Mouse (Mus musculus) neural tube, embryonic 13.5 days (tissue): Measurements from ENCODE around the gene Mrpl12. TPM values are rescaled to one million over a fixed set of nuclear protein-coding genes. Genes with fewer than 3 reads are reported as not detected.

Experiments used
- ATAC-seq: fragments of 200-750 bp; cut with Nextera tagmentation; 2 replicates; pipeline ENCODE4 v1.8.0; 2017; ENCODE audit warnings: low read depth, mild to moderate bottlenecking, moderate TSS enrichment, moderate library complexity
- H3K27ac ChIP-seq: fragments of 300-500 bp; sonication (generic); replicated peaks from 2 replicates; pipeline ENCODE4 v1.5.1; 2015; ENCODE audit warnings: moderate library complexity, mild to moderate bottlenecking, inconsistent platforms
- H3K27me3 ChIP-seq: fragments of 300-500 bp; sonication (generic); 2 replicates; pipeline ENCODE4 v1.6.1; 2015; ENCODE audit warnings: mild to moderate bottlenecking, inconsistent platforms
- H3K36me3 ChIP-seq: fragments of 300-500 bp; sonication (generic); 2 replicates; pipeline ENCODE4 v1.6.1; 2015; ENCODE audit warnings: mild to moderate bottlenecking, inconsistent platforms
- H3K4me1 ChIP-seq: fragments of 300-500 bp; sonication (generic); replicated peaks from 2 replicates; pipeline ENCODE4 v1.6.1; 2015; ENCODE audit warnings: inconsistent platforms
- H3K4me2 ChIP-seq: fragments of 300-500 bp; sonication (generic); 2 replicates; pipeline ENCODE4 v1.6.1; 2015; ENCODE audit warnings: inconsistent platforms, mild to moderate bottlenecking, moderate library complexity
- H3K4me3 ChIP-seq: fragments of 300-500 bp; sonication (generic); 2 replicates; pipeline ENCODE4 v1.5.1; 2015; ENCODE audit warnings: mild to moderate bottlenecking, inconsistent platforms
- H3K9ac ChIP-seq: fragments of 300-500 bp; sonication (generic); 2 replicates; pipeline ENCODE4 v1.6.1; 2015; ENCODE audit warnings: moderate library complexity, mild to moderate bottlenecking, inconsistent platforms
- H3K9me3 ChIP-seq: fragments of 300-500 bp; sonication (generic); 2 replicates; pipeline ENCODE4 v1.6.1; 2016; ENCODE audit warnings: inconsistent platforms
- whole genome bisulfite sequencing: fragments of 180-500 bp; shearing (Covaris S2); methylation state at CpG from one replicate; pipeline ENCODE4 v1.1.7; 2015; 5-methylcytosine and 5-hydroxymethylcytosine counted together
- polyA plus RNA-seq: library from polyadenylated mRNA; unstranded; fragments of >200 nt; fragmentation: Nextera tagmentation; extraction: Ambion mirVana; gene quantifications from 2 replicates; pipeline ENCODE4 v1.2.1, GENCODE M21; 2015

Gene Mrpl12
- 123 and 124 TPM in 2 replicates for polyA plus RNA-seq

DNA sequence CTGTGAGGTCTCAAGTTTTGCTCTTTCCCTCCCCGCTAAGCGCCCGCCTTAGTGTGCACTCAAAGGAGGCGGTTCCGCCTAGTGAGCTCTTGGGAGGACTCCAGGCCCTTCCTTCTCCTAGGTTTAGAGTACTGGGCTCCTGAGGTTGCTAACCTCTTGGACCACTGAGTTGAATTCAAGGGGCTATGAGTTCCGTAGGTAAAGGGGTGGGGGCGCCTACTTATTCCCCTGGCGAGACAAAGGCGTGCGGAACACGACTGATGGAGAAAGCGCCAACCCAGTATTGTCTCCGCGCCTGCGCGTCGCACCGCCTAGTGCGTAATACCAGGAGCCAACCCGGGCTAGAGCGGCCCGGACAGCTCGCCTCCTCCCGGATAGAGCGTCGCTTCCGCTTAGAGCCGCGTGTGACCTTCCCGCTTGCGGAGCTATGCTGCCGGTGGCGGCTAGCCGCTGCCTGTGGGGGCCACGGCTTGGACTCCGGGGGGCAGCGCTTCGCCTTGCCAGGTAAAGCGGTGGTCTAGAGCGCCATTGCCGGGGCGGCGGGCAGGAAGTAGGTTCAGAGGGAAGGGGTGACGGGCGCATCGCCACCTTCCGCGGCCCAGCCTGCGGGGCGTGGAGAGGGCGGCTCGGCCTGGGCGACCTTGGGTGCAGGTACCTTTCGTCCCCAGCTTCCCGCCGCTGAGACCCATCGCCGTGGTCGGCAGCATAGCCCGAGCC, at the start of gene Mrpl12:
Gene Mrpl12 (plus strand): TSS at position 349 of the 717 bp plus-strand sequence.
- under 1% methylated on average over 60 of the region's 60 CpGs for WGBS
- H3K36me3 ChIP-seq, result peaks cover 74% of the 10 kb centered on the region
- H3K27ac ChIP-seq, result peak within 1 kb of the TSS; percentile 91
- H3K4me2 ChIP-seq, result peak within 1 kb of the TSS; percentile 97
- peak; percentile 94 for ATAC-seq
- peak within 1 kb of the TSS; percentile 87 for H3K9ac ChIP-seq
- H3K27me3 ChIP-seq, result no peaks in the 10 kb centered on the region
- peak within 1 kb of the TSS; percentile 97 for H3K4me3 ChIP-seq
- H3K4me1 ChIP-seq, result peaks cover 22% of the 10 kb centered on the region
- no peaks in the 10 kb centered on the region for H3K9me3 ChIP-seq

DNA sequence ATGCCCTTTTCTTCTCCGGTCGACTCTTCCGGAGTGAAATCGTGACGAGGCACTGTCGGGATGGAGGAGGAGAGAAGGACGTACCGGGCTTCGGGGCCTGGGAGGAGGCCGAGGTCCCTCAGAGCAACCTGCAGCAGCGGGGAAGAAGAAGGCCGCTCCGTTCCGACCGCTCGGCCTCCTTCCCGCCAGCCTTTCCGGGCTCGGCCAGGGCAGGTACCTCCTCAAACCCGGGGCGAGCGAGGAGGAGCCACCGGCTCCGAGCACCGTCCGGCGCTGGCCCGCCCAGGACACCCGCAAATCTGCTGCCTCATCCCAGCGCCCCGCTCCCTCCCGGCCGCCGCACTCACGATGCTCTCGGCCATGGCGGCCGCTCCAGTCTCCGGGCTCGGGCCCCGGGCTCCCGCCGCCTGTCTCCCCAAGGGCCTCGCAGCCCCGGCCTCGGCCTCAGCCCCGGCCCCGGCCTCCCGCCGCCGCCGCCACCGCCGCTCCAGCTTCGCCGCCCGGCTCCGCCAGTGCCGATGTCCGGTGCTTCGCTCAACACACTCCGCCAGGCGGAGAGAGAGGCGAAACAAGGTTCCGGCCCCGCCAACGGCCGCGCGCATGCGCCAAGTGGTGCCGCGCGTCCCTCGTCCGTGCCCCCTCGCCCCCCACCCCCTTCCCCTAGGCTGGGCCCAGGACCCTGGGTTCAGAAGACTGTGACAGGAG, 47.1 kb upstream of the Mrpl12 start, which contains the start of gene Nploc4:
Gene Nploc4 (minus strand): TSS at position 557 of the 705 bp plus-strand sequence.
- Histone ChIP-seq H3K27me3 (no peaks in the 10 kb centered on the region), H3K36me3 (peaks cover 26% of the 10 kb centered on the region), H3K4me1 (peaks cover 13% of the 10 kb centered on the region), H3K27ac (peak within 1 kb of the TSS; percentile 81), H3K4me3 (peak within 1 kb of the TSS; percentile 98), H3K9ac (peak within 1 kb of the TSS; percentile 97), H3K9me3 (no peaks in the 10 kb centered on the region), H3K4me2 (peak within 1 kb of the TSS; percentile 90)
- under 1% methylated on average over 63 of the region's 77 CpGs for WGBS
- peak; percentile 88 for ATAC-seq

DNA sequence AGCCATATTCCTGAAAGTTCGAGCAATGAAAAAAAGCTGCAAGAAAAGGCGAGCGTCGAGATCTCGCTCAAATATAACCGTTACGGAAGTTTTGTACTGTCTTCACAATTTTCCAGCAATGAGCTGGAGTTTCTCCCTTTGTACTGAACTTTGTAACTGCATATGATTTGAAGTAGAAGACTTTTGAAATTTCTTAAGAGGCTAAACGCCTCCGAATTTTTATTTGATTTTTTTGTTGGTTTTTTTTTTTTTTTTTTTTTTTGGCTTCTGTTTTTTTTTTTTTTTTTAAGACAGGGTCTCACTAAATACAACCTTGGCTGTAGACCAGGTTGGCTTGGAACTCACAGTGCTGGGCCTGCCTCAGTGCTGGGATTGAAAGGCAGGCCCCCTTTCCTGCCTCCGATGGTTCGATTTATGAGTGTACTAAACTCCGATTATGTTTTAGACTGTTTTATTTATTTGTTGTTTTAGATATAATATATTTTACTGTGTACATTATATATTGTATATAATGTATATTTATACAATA, 46.5 kb upstream of the Mrpl12 start:
- WGBS, result 31% methylated on average over 12 of the region's 12 CpGs
- Histone ChIP-seq H3K4me2 (peak overlapping the region; percentile 90), H3K36me3 (peaks cover 20% of the 10 kb centered on the region), H3K4me3 (peak overlapping the region; percentile 98), H3K27ac (peak overlapping the region; percentile 81; the same call in 1 of the 2 replicates), H3K9ac (peak overlapping the region; percentile 97), H3K4me1 (peaks cover 13% of the 10 kb centered on the region), H3K27me3 (no peaks in the 10 kb centered on the region), H3K9me3 (no peaks in the 10 kb centered on the region)
- ATAC-seq, result no peak

DNA sequence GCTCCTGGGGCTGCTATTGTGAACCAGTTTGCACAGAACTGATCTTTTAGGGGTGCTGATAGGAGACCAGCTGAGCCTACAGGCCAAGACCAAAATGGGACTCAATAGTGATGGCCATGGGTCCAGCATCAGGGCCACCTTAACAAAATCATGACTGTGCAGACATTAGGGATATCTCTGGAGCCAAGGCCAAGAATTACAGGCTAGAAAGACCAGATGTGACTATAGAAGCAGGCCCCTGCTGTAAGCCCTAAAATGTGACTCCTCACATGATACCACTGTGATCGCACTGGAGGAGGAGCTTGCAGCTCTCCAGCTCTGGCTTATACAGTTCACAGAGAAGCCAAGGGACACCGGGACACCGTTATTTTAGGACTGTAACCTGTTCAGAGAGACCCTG, 42.1 kb upstream of the Mrpl12 start, which contains the start of gene Tspan10:
Gene Tspan10 (plus strand): TSS at position 301 of the 400 bp plus-strand sequence.
- Histone ChIP-seq H3K4me2 (no peak within 1 kb of the TSS), H3K27me3 (no peaks in the 10 kb centered on the region), H3K36me3 (no peaks in the 10 kb centered on the region), H3K4me3 (no peak within 1 kb of the TSS), H3K9ac (no peak within 1 kb of the TSS), H3K4me1 (no peaks in the 10 kb centered on the region), H3K9me3 (no peaks in the 10 kb centered on the region), H3K27ac (no peak within 1 kb of the TSS)
- WGBS, result 79% methylated on average over 3 of the region's 3 CpGs
- ATAC-seq, result no peak

DNA sequence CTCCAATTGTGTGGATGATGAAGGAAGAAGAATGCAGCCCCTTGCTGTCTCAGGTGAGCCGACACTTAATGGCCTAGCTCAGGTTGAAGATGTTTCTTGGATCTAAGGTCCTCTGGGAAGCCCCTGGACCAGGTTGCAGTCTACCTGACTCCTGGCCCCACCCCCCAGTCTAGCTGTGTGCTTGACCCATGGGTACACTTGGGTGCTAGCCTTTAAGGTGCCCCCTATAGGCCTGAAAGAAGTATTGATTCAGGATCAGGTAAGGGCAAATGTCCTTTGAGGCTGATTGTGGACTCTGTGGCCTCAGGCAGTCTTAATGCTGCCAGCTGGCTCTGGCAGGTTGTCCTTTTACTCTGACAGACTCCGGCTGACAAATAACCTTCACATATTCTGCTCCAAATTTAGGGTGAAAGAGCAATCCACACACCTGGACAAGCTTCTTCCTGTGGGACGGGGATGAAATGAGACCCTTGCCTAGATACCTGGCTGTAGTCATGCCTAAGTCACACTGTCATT, 41.6 kb upstream of the Mrpl12 start:
- H3K4me3 ChIP-seq, result no peak overlapping the region
- H3K9ac ChIP-seq, result no peak overlapping the region
- WGBS, result 87% methylated on average over 3 of the region's 3 CpGs
- H3K4me2 ChIP-seq, result no peak overlapping the region
- no peaks in the 10 kb centered on the region for H3K4me1 ChIP-seq
- no peaks in the 10 kb centered on the region for H3K9me3 ChIP-seq
- H3K27ac ChIP-seq, result no peak overlapping the region
- no peak for ATAC-seq
- no peaks in the 10 kb centered on the region for H3K27me3 ChIP-seq
- no peaks in the 10 kb centered on the region for H3K36me3 ChIP-seq

DNA sequence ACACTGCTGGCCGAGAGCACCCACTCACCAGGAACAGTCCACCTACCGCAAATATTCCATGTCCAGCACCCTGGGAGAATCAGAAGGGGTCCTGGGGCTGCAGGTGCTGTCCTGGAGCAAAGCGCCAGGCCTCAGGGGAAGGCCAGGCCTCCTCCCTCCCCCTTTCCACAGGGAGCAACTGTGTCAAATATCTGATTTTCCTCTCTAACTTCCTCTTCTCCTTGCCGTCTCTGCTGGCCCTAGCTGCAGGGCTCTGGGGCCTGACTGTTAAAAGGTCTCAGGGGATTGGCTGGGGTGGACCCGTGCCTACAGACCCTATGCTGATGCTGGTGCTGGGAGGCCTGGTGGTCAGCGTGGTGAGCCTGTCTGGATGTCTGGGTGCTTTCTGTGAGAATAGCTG, 40.3 kb upstream of the Mrpl12 start:
- no peaks in the 10 kb centered on the region for H3K36me3 ChIP-seq
- 73% methylated on average over 6 of the region's 6 CpGs for WGBS
- no peak overlapping the region for H3K27ac ChIP-seq
- H3K4me3 ChIP-seq, result no peak overlapping the region
- no peaks in the 10 kb centered on the region for H3K4me1 ChIP-seq
- no peaks in the 10 kb centered on the region for H3K9me3 ChIP-seq
- H3K4me2 ChIP-seq, result no peak overlapping the region
- no peaks in the 10 kb centered on the region for H3K27me3 ChIP-seq
- no peak for ATAC-seq
- H3K9ac ChIP-seq, result no peak overlapping the region

DNA sequence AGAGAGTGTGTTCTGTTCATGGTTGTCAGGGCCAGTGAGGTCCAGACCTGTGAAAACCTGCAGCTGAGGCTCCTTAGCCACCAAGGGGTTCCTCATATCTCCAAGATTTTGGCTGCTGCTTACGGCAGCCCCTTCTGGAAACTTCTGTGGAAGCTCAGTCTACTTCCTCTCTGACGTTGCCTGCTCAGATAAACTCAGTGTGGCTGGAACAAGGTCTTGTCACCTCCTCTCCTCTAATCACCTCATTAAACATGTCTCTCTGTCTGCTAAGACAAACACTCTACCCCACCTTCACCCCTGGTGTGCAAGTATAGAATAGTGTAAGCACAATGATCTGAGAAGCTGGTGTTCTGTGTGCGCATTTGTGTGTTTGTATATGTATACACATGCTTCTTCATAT, 38.9 kb upstream of the Mrpl12 start:
- no peak overlapping the region for H3K9ac ChIP-seq
- H3K4me1 ChIP-seq, result no peaks in the 10 kb centered on the region
- no peak overlapping the region for H3K4me2 ChIP-seq
- ATAC-seq, result no peak
- no peaks in the 10 kb centered on the region for H3K27me3 ChIP-seq
- no peaks in the 10 kb centered on the region for H3K9me3 ChIP-seq
- 72% methylated on average over 3 of the region's 3 CpGs for WGBS
- no peak overlapping the region for H3K27ac ChIP-seq
- no peaks in the 10 kb centered on the region for H3K36me3 ChIP-seq
- H3K4me3 ChIP-seq, result no peak overlapping the region

DNA sequence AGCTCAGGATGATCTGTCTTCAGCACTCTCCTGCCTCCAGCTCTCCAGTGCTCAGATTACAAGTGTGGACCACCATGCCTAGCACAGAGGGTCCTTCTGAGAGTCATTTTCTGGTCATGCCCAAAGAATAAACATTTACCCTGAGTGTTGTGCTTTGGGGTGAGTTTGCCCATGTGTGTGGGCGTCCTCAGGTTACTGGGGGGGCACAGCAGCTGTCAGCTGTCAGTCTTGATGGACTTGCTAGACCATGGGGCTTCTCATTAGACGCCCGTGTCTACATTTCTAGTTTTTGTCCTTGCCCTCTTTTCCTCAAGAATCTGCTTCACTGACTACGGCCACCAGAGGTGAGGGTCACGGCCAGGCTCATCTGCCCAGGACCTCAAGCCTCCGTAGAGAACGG, 37.2 kb upstream of the Mrpl12 start:
- ATAC-seq, result no peak
- no peak overlapping the region for H3K27ac ChIP-seq
- 80% methylated on average over 7 of the region's 7 CpGs for WGBS
- H3K9me3 ChIP-seq, result no peaks in the 10 kb centered on the region
- H3K4me2 ChIP-seq, result no peak overlapping the region
- no peak overlapping the region for H3K4me3 ChIP-seq
- H3K36me3 ChIP-seq, result no peaks in the 10 kb centered on the region
- H3K9ac ChIP-seq, result no peak overlapping the region
- H3K4me1 ChIP-seq, result no peaks in the 10 kb centered on the region
- H3K27me3 ChIP-seq, result no peaks in the 10 kb centered on the region

DNA sequence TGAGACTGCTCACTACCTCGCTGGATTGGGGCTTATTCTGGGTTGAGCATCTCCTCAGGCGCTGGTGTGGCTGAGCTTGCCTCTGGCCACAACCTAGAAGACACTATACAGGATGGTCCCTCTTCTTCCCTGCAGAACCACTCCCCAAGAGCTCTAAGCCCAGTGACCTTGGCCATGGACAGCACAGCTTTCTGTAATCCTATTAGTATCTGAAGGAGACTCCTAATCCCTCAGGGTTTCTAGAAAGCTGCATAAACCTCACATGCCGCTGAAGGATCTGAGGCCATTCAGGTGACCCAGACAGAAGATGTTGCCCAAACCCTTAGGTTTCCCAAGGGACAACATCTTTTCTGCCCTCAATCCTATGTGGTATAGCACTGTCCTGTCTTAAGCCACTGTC, 32.2 kb upstream of the Mrpl12 start:
- no peak for ATAC-seq
- H3K4me3 ChIP-seq, result no peak overlapping the region
- no peaks in the 10 kb centered on the region for H3K9me3 ChIP-seq
- no peak overlapping the region for H3K27ac ChIP-seq
- no peaks in the 10 kb centered on the region for H3K36me3 ChIP-seq
- H3K4me2 ChIP-seq, result no peak overlapping the region
- H3K4me1 ChIP-seq, result peaks cover 7% of the 10 kb centered on the region
- H3K9ac ChIP-seq, result no peak overlapping the region
- 68% methylated on average over 3 of the region's 3 CpGs for WGBS
- H3K27me3 ChIP-seq, result no peaks in the 10 kb centered on the region

DNA sequence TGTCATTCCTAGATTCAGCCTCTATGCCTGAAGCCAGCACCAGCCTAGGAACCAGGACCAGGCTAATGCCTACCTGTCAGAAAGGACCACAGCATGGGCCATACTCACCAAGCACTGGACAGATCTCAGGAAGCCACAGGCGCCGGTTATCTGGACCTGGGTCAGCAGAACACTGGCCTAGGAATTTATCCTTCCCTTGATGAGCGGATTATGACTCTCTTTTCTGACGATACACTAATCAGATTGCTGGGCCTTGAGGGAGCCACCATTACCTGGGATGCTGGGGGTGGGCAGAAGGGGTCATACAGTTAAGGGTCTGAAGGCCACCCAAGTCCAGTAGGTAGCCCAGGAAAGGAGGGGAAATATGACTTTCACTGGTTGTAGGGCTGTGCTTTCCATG, 31.1 kb upstream of the Mrpl12 start, which contains the start of gene Pde6g:
Gene Pde6g (minus strand): TSS at position 195 of the 400 bp plus-strand sequence.
- Histone ChIP-seq H3K4me2 (no peak within 1 kb of the TSS), H3K9ac (no peak within 1 kb of the TSS), H3K36me3 (no peaks in the 10 kb centered on the region), H3K27ac (no peak within 1 kb of the TSS), H3K4me3 (no peak within 1 kb of the TSS), H3K4me1 (peaks cover 10% of the 10 kb centered on the region), H3K9me3 (no peaks in the 10 kb centered on the region), H3K27me3 (no peaks in the 10 kb centered on the region)
- WGBS, result 91% methylated on average over 4 of the region's 4 CpGs
- ATAC-seq, result no peak

DNA sequence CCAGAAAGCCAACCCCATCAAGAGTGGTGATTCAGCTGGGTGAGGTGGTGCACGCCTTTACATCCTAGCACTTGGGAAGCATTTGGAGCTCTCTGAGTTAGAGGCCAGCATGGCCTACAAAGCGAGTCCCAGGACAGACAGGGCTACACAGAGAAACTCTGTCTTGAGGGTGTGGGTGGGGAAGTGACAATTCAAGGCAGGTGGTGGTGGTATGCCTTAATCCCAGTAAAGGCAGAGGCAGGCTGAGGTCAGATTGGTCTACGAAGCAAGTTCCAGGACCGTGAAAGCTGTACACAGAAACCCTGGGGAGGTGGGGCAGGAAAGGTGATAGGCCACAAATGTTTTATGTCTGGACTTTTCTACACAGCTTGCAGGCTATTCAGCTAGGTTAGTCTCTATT, 29.4 kb upstream of the Mrpl12 start:
- no peak overlapping the region for H3K9ac ChIP-seq
- no peaks in the 10 kb centered on the region for H3K27me3 ChIP-seq
- H3K9me3 ChIP-seq, result no peaks in the 10 kb centered on the region
- no peak overlapping the region for H3K4me2 ChIP-seq
- peaks cover 25% of the 10 kb centered on the region for H3K4me1 ChIP-seq
- no peak for ATAC-seq
- H3K4me3 ChIP-seq, result no peak overlapping the region
- H3K36me3 ChIP-seq, result peaks cover 6% of the 10 kb centered on the region
- WGBS, result 96% methylated on average over 4 of the region's 4 CpGs
- no peak overlapping the region for H3K27ac ChIP-seq

DNA sequence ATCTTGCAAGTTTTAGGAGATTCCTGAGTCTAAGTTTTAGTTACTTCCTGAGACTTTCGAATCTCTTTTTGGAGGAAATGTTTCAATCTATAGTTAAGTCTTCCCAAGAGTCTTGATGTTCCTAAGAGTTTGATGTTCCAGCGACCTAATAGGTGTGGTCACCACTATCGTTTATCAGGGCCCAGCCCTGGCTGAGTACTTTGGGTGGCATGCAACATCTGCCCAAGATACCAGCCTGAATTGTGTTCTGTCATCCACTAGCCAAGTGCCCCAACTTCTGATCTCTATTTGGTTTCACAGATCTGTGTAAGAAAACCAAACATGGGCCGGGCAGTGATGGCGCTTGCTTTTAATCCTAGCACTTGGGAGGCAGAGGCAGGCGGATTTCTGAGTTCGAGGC, 29.0 kb upstream of the Mrpl12 start:
- WGBS, result 93% methylated on average over 7 of the region's 7 CpGs
- no peak overlapping the region for H3K4me2 ChIP-seq
- ATAC-seq, result no peak

More for the DNA sequence above, 29.0 kb upstream of the Mrpl12 start:
- H3K27me3 ChIP-seq, result no peaks in the 10 kb centered on the region
- H3K9ac ChIP-seq, result no peak overlapping the region
- H3K36me3 ChIP-seq, result peaks cover 9% of the 10 kb centered on the region
- H3K4me3 ChIP-seq, result no peak overlapping the region
- H3K4me1 ChIP-seq, result peaks cover 25% of the 10 kb centered on the region
- no peak overlapping the region for H3K27ac ChIP-seq
- H3K9me3 ChIP-seq, result no peaks in the 10 kb centered on the region
